Mouse (Mus musculus) bone marrow macrophage, adult 2 months (primary cell): Measurements from ENCODE around the gene Spaca4. TPM values are rescaled to one million over a fixed set of nuclear protein-coding genes. Genes with fewer than 3 reads are reported as not detected.

Experiments used
- H3K27ac ChIP-seq: 2 replicates; pipeline ENCODE4 v1.5.1; 2012; ENCODE audit warnings: low read depth, low read length; ENCODE audit not compliant: insufficient read depth
- H3K4me1 ChIP-seq: 2 replicates; pipeline ENCODE4 v1.6.1; 2012; ENCODE audit warnings: low read length; ENCODE audit not compliant: control insufficient read depth, insufficient read depth
- H3K4me3 ChIP-seq: 2 replicates; pipeline ENCODE4 v1.5.1; 2012; ENCODE audit warnings: mild to moderate bottlenecking, low read length, moderate library complexity; ENCODE audit not compliant: insufficient read depth
- CTCF ChIP-seq: IDR thresholded peaks from 2 replicates; pipeline ENCODE4 v1.5.1; 2012; ENCODE audit warnings: low read depth, mild to moderate bottlenecking, low read length, moderate library complexity
- POLR2A ChIP-seq: IDR thresholded peaks from 2 replicates; pipeline ENCODE4 v1.6.1; 2012; ENCODE audit warnings: mild to moderate bottlenecking, low read depth, low read length, borderline replicate concordance
- polyA plus RNA-seq: library from polyadenylated mRNA; stranded (reverse); fragments of >200 nt; gene quantifications from 2 replicates; pipeline ENCODE4 v1.2.4, GENCODE M21; 2012; ENCODE audit not compliant: missing spikeins, insufficient read depth, insufficient read length

Gene Spaca4
- polyA plus RNA-seq: not detected in 2 replicates

- no peaks in the 10 kb centered on the region for H3K4me1 ChIP-seq
- TF ChIP-seq POLR2A (no peak), CTCF (no peak)
- H3K4me3 ChIP-seq: no peak within 1 kb of the TSS
- no peak within 1 kb of the TSS for H3K27ac ChIP-seq
These were observed at the start of gene Spaca4 for GRCm38 (mm10) chr7:45725713-45726112. TSS of gene Spaca4 (minus strand) at chr7:45725813.

GRCm38 (mm10) chr7:45775237-45775636, 49.6 kb upstream of the Spaca4 start:
- TF ChIP-seq CTCF: no peak
- no peak for TF ChIP-seq POLR2A
- Histone ChIP-seq H3K4me3 (no peak overlapping the region), H3K27ac (no peak overlapping the region), H3K4me1 (peaks cover 5% of the 10 kb centered on the region; the same call in 1 of the 2 replicates)

- TF ChIP-seq POLR2A: no peak
- TF ChIP-seq CTCF: no peak
- Histone ChIP-seq H3K4me1 (no peaks in the 10 kb centered on the region), H3K4me3 (no peak overlapping the region)
These were observed 45.5 kb upstream of the Spaca4 start for GRCm38 (mm10) chr7:45771101-45771500.

GRCm38 (mm10) chr7:45770427-45771082, 44.9 kb upstream of the Spaca4 start:
- H3K4me3 ChIP-seq: no peak overlapping the region
- no peaks in the 10 kb centered on the region for H3K4me1 ChIP-seq
- H3K27ac ChIP-seq: no peak overlapping the region
- TF ChIP-seq CTCF: no peak
- TF ChIP-seq POLR2A: no peak

More at GRCm38 (mm10) chr7:45771101-45771500, 45.5 kb upstream of the Spaca4 start:
- H3K27ac ChIP-seq: no peak overlapping the region

- no peak overlapping the region for H3K4me3 ChIP-seq
- H3K4me1 ChIP-seq: no peaks in the 10 kb centered on the region
- H3K27ac ChIP-seq: no peak overlapping the region
- TF ChIP-seq POLR2A (no peak), CTCF (no peak)
These were observed 41.9 kb upstream of the Spaca4 start for GRCm38 (mm10) chr7:45767500-45767899.

- TF ChIP-seq CTCF (no peak), POLR2A (no peak)
- Histone ChIP-seq H3K4me3 (no peak overlapping the region), H3K27ac (no peak overlapping the region), H3K4me1 (no peaks in the 10 kb centered on the region)
These were observed 41.2 kb upstream of the Spaca4 start for GRCm38 (mm10) chr7:45766764-45767163.

- H3K27ac ChIP-seq: no peak overlapping the region
- TF ChIP-seq CTCF (no peak), POLR2A (no peak)
- no peak overlapping the region for H3K4me3 ChIP-seq
- no peaks in the 10 kb centered on the region for H3K4me1 ChIP-seq
These were observed 40.4 kb upstream of the Spaca4 start for GRCm38 (mm10) chr7:45765995-45766394.

- no peak overlapping the region for H3K4me3 ChIP-seq
- H3K27ac ChIP-seq: no peak overlapping the region
- no peaks in the 10 kb centered on the region for H3K4me1 ChIP-seq
- TF ChIP-seq POLR2A (no peak), CTCF (no peak)
These were observed 34.5 kb upstream of the Spaca4 start for GRCm38 (mm10) chr7:45760151-45760550.

- TF ChIP-seq POLR2A (no peak), CTCF (no peak)
- Histone ChIP-seq H3K4me3 (no peak overlapping the region), H3K27ac (no peak overlapping the region), H3K4me1 (no peaks in the 10 kb centered on the region)
These were observed 33.8 kb upstream of the Spaca4 start for GRCm38 (mm10) chr7:45759400-45759799.

- TF ChIP-seq CTCF: no peak
- TF ChIP-seq POLR2A: no peak
- no peak overlapping the region for H3K27ac ChIP-seq
- H3K4me3 ChIP-seq: no peak overlapping the region
- no peaks in the 10 kb centered on the region for H3K4me1 ChIP-seq
These were observed 30.1 kb upstream of the Spaca4 start for GRCm38 (mm10) chr7:45755703-45756102.
